Mouse (Mus musculus) kidney, adult 9 months (tissue): ENCODE data around the gene Adora3.

Experiments
- DNase-seq: peaks from one replicate; pipeline ENCODE4 v3.0.0; 2022

The Adora3 gene

DNA sequence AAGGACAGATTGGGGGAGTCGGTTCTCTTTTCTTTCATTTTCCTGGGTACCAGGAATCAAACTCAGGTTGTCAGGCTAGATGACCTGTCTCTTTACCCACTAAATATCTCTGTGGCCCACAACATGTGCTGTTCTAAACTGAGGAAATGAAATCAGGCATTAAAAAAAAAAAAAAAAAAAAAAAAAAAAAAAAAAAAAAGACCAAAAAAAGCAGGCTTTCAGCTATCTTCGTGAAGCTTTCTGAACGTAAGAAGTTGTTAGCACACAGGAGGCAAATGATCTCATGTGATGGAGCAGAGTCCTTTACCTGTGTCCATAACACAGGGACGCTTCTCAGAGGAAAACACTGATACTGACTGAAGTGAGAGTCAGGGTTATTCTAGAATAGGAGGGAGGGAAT, 65.5 kb downstream of the Adora3 start:
- DNase-seq = no peak

DNA sequence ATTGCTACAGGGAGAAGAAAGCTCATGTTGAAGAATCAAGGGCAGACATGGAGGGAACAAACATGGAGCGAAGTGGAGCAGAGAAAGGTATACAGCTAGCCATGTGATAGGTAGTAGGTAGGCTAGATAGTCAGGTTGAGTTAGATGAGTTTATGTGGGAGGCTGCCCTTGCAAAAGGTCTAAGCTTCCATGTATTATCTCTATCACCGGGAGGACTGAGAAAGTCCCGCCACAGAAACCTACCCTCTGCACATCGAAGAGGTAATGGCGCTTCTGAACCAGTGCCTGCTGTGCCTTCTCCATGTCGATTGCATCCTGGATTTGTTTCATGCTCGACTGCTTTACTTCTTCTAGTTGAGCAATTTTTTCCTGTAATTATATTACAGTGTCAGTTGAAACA, 80.7 kb downstream of the Adora3 start:
- DNase-seq = no peak

GRCm38 (mm10) chr3:105957235-105957634, 86.6 kb downstream of the Adora3 start:
- no peak for DNase-seq

DNA sequence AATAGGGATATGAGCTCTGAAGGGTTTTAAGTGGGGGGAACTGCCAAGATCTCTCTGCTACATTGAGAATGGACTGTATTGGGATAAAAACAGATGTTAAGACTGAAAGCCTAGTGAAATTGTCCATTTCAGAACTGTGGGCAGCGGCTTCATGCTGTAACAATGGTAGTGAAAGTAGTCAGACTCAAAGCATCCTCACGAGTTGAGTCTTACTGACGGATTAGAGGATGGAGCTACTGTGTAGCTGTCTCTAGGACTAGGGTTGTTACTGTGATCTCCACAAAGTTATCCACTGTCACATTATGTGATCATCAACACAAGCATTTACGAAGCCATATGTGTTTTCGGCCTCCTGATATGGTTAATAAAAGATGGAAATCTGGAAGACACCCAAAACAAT, 87.5 kb downstream of the Adora3 start:
- no peak for DNase-seq
